Mouse (Mus musculus): Measurements from ENCODE around the gene Cd9.
"Not testable (repeated sequence)": the region's sequence is repeated elsewhere in the genome, so short reads cannot be mapped to it uniquely, and the experiment has no call there.

Gene Cd9

GRCm38 (mm10) chr6:125503186-125503802 lies 8.7 kb upstream of the Cd9 start:
- no peak for DNase-seq (ENCODE audit: low read depth)

GRCm38 (mm10) chr6:125498062-125498461 lies 3.5 kb upstream of the Cd9 start:
- DNase-seq (ENCODE audit: low read depth), result peak; percentile 97

GRCm38 (mm10) chr6:125496417-125496816 lies 1.8 kb upstream of the Cd9 start:
- no peak for DNase-seq (ENCODE audit: low read depth)

- DNase-seq (ENCODE audit: low read depth), result no peak
These were observed 770 bp upstream of the Cd9 start for GRCm38 (mm10) chr6:125495361-125495760.

- peak; percentile 66 for DNase-seq (ENCODE audit: low read depth)
These were observed 1.4 kb downstream of the Cd9 start for GRCm38 (mm10) chr6:125493147-125493546.

- no peak for DNase-seq (ENCODE audit: low read depth)
These were observed 1.9 kb downstream of the Cd9 start for GRCm38 (mm10) chr6:125492664-125493063.

GRCm38 (mm10) chr6:125492033-125492432 lies 2.6 kb downstream of the Cd9 start:
- DNase-seq (ENCODE audit: low read depth), result no peak

- no peak for DNase-seq (ENCODE audit: low read depth)
These were observed 3.2 kb downstream of the Cd9 start for GRCm38 (mm10) chr6:125491393-125491792.

- peak; percentile 54 for DNase-seq (ENCODE audit: low read depth)
These were observed 4.6 kb downstream of the Cd9 start for GRCm38 (mm10) chr6:125489881-125490559.

GRCm38 (mm10) chr6:125485589-125485988 lies 9.0 kb downstream of the Cd9 start:
- DNase-seq (ENCODE audit: low read depth), result no peak

GRCm38 (mm10) chr6:125484721-125485120 lies 9.9 kb downstream of the Cd9 start:
- no peak for DNase-seq (ENCODE audit: low read depth)

GRCm38 (mm10) chr6:125484313-125484660 lies 10.3 kb downstream of the Cd9 start:
- DNase-seq (ENCODE audit: low read depth), result not testable (repeated sequence)

GRCm38 (mm10) chr6:125483515-125484312 lies 10.9 kb downstream of the Cd9 start:
- no peak for DNase-seq (ENCODE audit: low read depth)

GRCm38 (mm10) chr6:125482427-125482831 lies 12.2 kb downstream of the Cd9 start:
- peak; percentile 48 for DNase-seq (ENCODE audit: low read depth)

GRCm38 (mm10) chr6:125481667-125482390 lies 12.8 kb downstream of the Cd9 start:
- no peak for DNase-seq (ENCODE audit: low read depth)

GRCm38 (mm10) chr6:125480396-125481361 lies 13.9 kb downstream of the Cd9 start:
- DNase-seq (ENCODE audit: low read depth), result peak; percentile 52

GRCm38 (mm10) chr6:125479359-125479758 lies 15.2 kb downstream of the Cd9 start:
- DNase-seq (ENCODE audit: low read depth), result no peak

- DNase-seq (ENCODE audit: low read depth), result no peak
These were observed 16.2 kb downstream of the Cd9 start for GRCm38 (mm10) chr6:125478135-125479128.

- DNase-seq (ENCODE audit: low read depth), result no peak
These were observed 17.6 kb downstream of the Cd9 start for GRCm38 (mm10) chr6:125476826-125477589.

All from NIH3T3 (cell line).